Mouse (Mus musculus) heart, embryonic 14.5 days (tissue): ENCODE data around the gene Hcn2. TPM values are rescaled to one million over a fixed set of nuclear protein-coding genes. Genes with fewer than 3 reads are reported as not detected.
A peak's percentile ranks its signal among the peaks of the same experiment; 100 is the strongest.

Source experiments
- ATAC-seq: fragments of 200-750 bp; cut with Nextera tagmentation; 2 replicates; pipeline ENCODE4 v1.8.0; 2017; ENCODE audit warnings: low read depth, moderate TSS enrichment; ENCODE audit not compliant: insufficient number of reproducible peaks, insufficient read depth, low FRiP score
- H3K27ac ChIP-seq, 2 experiments: fragments of 200-500 bp in 1 of 2; fragments of 300-500 bp in 1 of 2; sonication (generic) in 1 of 2; replicated peaks in 1 of 2; 2 replicates each; pipeline ENCODE4 v1.5.1; 2012 to 2014; ENCODE audit warnings: low read depth in 2 of 2, low read length in 2 of 2, control low read depth in 1 of 2, mild to moderate bottlenecking in 1 of 2, mixed read lengths in 1 of 2; ENCODE audit not compliant: control insufficient read depth in 1 of 2, insufficient read depth in 1 of 2
- H3K27me3 ChIP-seq: fragments of 300-500 bp; sonication (generic); 2 replicates; pipeline ENCODE4 v1.6.1; 2014; ENCODE audit warnings: mild to moderate bottlenecking, low read length, control low read depth; ENCODE audit not compliant: control insufficient read depth, insufficient read depth
- H3K36me3 ChIP-seq: fragments of 300-500 bp; sonication (generic); 2 replicates; pipeline ENCODE4 v1.6.1; 2014; ENCODE audit warnings: mild to moderate bottlenecking, control low read depth, low read length, mixed read lengths; ENCODE audit not compliant: control insufficient read depth, insufficient read depth
- H3K4me1 ChIP-seq, 2 experiments: fragments of 200-500 bp in 1 of 2; fragments of 300-500 bp in 1 of 2; sonication (generic) in 1 of 2; 2 replicates each; pipeline ENCODE4 v1.6.1; 2012 to 2014; ENCODE audit warnings: low read length in 2 of 2, control low read depth in 1 of 2, mixed read lengths in 1 of 2; ENCODE audit not compliant: control insufficient read depth in 2 of 2, insufficient read depth in 2 of 2
- H3K4me2 ChIP-seq: fragments of 300-500 bp; sonication (generic); 2 replicates; pipeline ENCODE4 v1.6.1; 2014; ENCODE audit warnings: mild to moderate bottlenecking, low read length
- H3K4me3 ChIP-seq, 2 experiments: fragments of 200-500 bp in 1 of 2; fragments of 300-500 bp in 1 of 2; sonication (generic) in 1 of 2; 2 replicates each; pipeline ENCODE4 v1.5.1; 2012 to 2014; ENCODE audit warnings: low read length in 2 of 2, mild to moderate bottlenecking in 2 of 2, control low read depth in 1 of 2, low read depth in 1 of 2, moderate library complexity in 1 of 2; ENCODE audit not compliant: control insufficient read depth in 1 of 2, insufficient read depth in 1 of 2
- H3K9ac ChIP-seq: fragments of 300-500 bp; sonication (generic); 2 replicates; pipeline ENCODE4 v1.6.1; 2014; ENCODE audit warnings: mild to moderate bottlenecking, low read length
- H3K9me3 ChIP-seq: fragments of 300-500 bp; sonication (generic); 2 replicates; pipeline ENCODE4 v1.6.1; 2016; ENCODE audit warnings: low read length, control low read depth; ENCODE audit not compliant: control insufficient read depth
- WGBS: fragments of 180-500 bp; shearing (Covaris S2); extraction: QIAGEN DNeasy Blood & Tissue Kit; methylation state at CpG from one replicate; pipeline ENCODE4 v1.1.7; 2014; 5-methylcytosine and 5-hydroxymethylcytosine counted together
- polyA plus RNA-seq: library from polyadenylated mRNA; unstranded; fragments of >200 nt; fragmentation: Nextera tagmentation; extraction: Ambion mirVana; gene quantifications from 2 replicates; pipeline ENCODE4 v1.2.1, GENCODE M21; 2014

Hcn2 gene
- polyA plus RNA-seq, 1 experiment from 2014 or later = 0.05 TPM

GRCm38 (mm10) chr10:79779784-79780663 lies 63.6 kb downstream of the Hcn2 start:
- Histone ChIP-seq H3K27ac (no peak overlapping the region), H3K9ac (no peak overlapping the region), H3K36me3 (no peaks in the 10 kb centered on the region), H3K4me3 (peak overlapping the region; percentile 37 to 58), H3K27me3 (peaks cover 16% of the 10 kb centered on the region), H3K4me1 (peaks cover 21 to 33% of the 10 kb centered on the region in 2 experiments), H3K4me2 (peak overlapping the region; percentile 83), H3K9me3 (no peaks in the 10 kb centered on the region)
- ATAC-seq = peak; percentile 87
- WGBS = 3% methylated on average over 54 of the region's 55 CpGs

GRCm38 (mm10) chr10:79780664-79781015 lies 64.2 kb downstream of the Hcn2 start:
- Histone ChIP-seq H3K27ac (no peak overlapping the region), H3K27me3 (peaks cover 16% of the 10 kb centered on the region), H3K9ac (no peak overlapping the region), H3K36me3 (no peaks in the 10 kb centered on the region), H3K4me3 (peak overlapping the region; percentile 37 to 58), H3K4me1 (peaks cover 21 to 33% of the 10 kb centered on the region in 2 experiments), H3K9me3 (no peaks in the 10 kb centered on the region), H3K4me2 (peak overlapping the region; percentile 83)
- WGBS = 2% methylated on average over 13 of the region's 13 CpGs
- ATAC-seq = no peak

GRCm38 (mm10) chr10:79781139-79781538 lies 64.7 kb downstream of the Hcn2 start:
- Histone ChIP-seq H3K9me3 (no peaks in the 10 kb centered on the region), H3K4me2 (peak overlapping the region; percentile 83), H3K36me3 (no peaks in the 10 kb centered on the region), H3K9ac (no peak overlapping the region), H3K4me1 (peaks cover 21 to 33% of the 10 kb centered on the region in 2 experiments), H3K4me3 (peak overlapping the region in 1 of 2 experiments; percentile 37; a peak in 1 of 4 replicates), H3K27ac (no peak overlapping the region), H3K27me3 (peaks cover 16% of the 10 kb centered on the region)
- no peak for ATAC-seq
- WGBS = 39% methylated on average over 21 of the region's 21 CpGs

- H3K9me3 ChIP-seq = no peaks in the 10 kb centered on the region
- H3K27ac ChIP-seq = no peak overlapping the region
- peaks cover 21 to 32% of the 10 kb centered on the region in 2 experiments for H3K4me1 ChIP-seq
- H3K36me3 ChIP-seq = no peaks in the 10 kb centered on the region
- 69% methylated on average over 5 of the region's 5 CpGs for WGBS
- H3K9ac ChIP-seq = no peak overlapping the region
- H3K4me2 ChIP-seq = no peak overlapping the region
- peaks cover 16% of the 10 kb centered on the region for H3K27me3 ChIP-seq
- ATAC-seq = no peak
- H3K4me3 ChIP-seq = no peak overlapping the region
Observed at GRCm38 (mm10) chr10:79781956-79782355, 65.5 kb downstream of the Hcn2 start.

GRCm38 (mm10) chr10:79783050-79783449 lies 66.6 kb downstream of the Hcn2 start:
- no peaks in the 10 kb centered on the region for H3K36me3 ChIP-seq
- H3K9me3 ChIP-seq = no peaks in the 10 kb centered on the region
- no peak overlapping the region for H3K4me3 ChIP-seq
- H3K4me2 ChIP-seq = no peak overlapping the region
- ATAC-seq = no peak
- 58% methylated on average over 7 of the region's 7 CpGs for WGBS
- H3K27ac ChIP-seq = no peak overlapping the region
- peaks cover 16% of the 10 kb centered on the region for H3K27me3 ChIP-seq
- H3K4me1 ChIP-seq = peaks cover 14 to 21% of the 10 kb centered on the region in 2 experiments
- H3K9ac ChIP-seq = no peak overlapping the region

GRCm38 (mm10) chr10:79783920-79784800 lies 67.7 kb downstream of the Hcn2 start:
- 43% methylated on average over 27 of the region's 27 CpGs for WGBS
- H3K4me2 ChIP-seq = no peak overlapping the region
- no peak overlapping the region for H3K27ac ChIP-seq
- no peaks in the 10 kb centered on the region for H3K36me3 ChIP-seq
- peaks cover 16% of the 10 kb centered on the region for H3K27me3 ChIP-seq
- H3K4me1 ChIP-seq = peaks cover 13% of the 10 kb centered on the region in 2 experiments
- no peak overlapping the region for H3K9ac ChIP-seq
- H3K9me3 ChIP-seq = no peaks in the 10 kb centered on the region
- no peak overlapping the region for H3K4me3 ChIP-seq
- no peak for ATAC-seq
